27 mouse cellular contexts compared by ENCODE assay signal in genomic region chr1:69549987-69550386, GRCm38 (mm10).
"Had no signal": no experiment of that assay in that cellular context is flagged by ENCODE, and none has a peak within 500 bp of the region (broad histone marks: within the 10 kb centered on the region; RNA-seq: fewer than 3 reads in every experiment).

No protein-coding gene starts in this region.

- H3K27me3 ChIP-seq: limb, embryonic 12.5 days; limb, embryonic 13.5 days; limb, embryonic 15.5 days; liver, embryonic 12.5 days; liver, embryonic 13.5 days; liver, embryonic 15.5 days; lung, embryonic 15.5 days; megakaryocyte, embryonic 14.5 days; midbrain, embryonic 12.5 days; midbrain, embryonic 13.5 days; midbrain, embryonic 15.5 days had no signal

- DNase-seq: left cerebral cortex, postnatal 4 days; liver; liver, embryonic 13.5 days; liver, postnatal 0 days; lung, adult 18-20 months; lung, adult 2 months; lung, embryonic 14.5 days; lung, postnatal 10 days; lung, postnatal 14 days; lung, postnatal 36 days; lung, postnatal 4 days; midbrain, embryonic 14.5 days had no signal

- H3K27ac ChIP-seq: limb, embryonic 10.5 days; limb, embryonic 12.5 days; limb, embryonic 13.5 days; limb, embryonic 15.5 days; liver, embryonic 12.5 days; liver, embryonic 13.5 days; liver, embryonic 14.5 days; liver, embryonic 15.5 days; lung, embryonic 15.5 days; macrophage; midbrain, embryonic 10.5 days; midbrain, embryonic 12.5 days; midbrain, embryonic 13.5 days; midbrain, embryonic 15.5 days had no signal

- H3K9ac ChIP-seq: limb, embryonic 12.5 days; limb, embryonic 13.5 days; limb, embryonic 15.5 days; liver, embryonic 12.5 days; liver, embryonic 13.5 days; liver, embryonic 14.5 days; liver, embryonic 15.5 days; liver, postnatal 0 days; lung, embryonic 14.5 days; lung, embryonic 15.5 days; midbrain, embryonic 12.5 days; midbrain, embryonic 13.5 days; midbrain, embryonic 15.5 days had no signal

- H3K4me1 ChIP-seq: limb, embryonic 10.5 days; limb, embryonic 12.5 days; limb, embryonic 13.5 days; limb, embryonic 15.5 days; lung, embryonic 15.5 days; midbrain, embryonic 12.5 days; midbrain, embryonic 13.5 days; midbrain, embryonic 15.5 days had no signal

- H3K36me3 ChIP-seq: limb, embryonic 10.5 days; limb, embryonic 12.5 days; limb, embryonic 13.5 days; limb, embryonic 15.5 days; liver, embryonic 12.5 days; liver, embryonic 13.5 days; liver, embryonic 15.5 days; lung, embryonic 15.5 days; midbrain, embryonic 10.5 days; midbrain, embryonic 12.5 days; midbrain, embryonic 13.5 days; midbrain, embryonic 15.5 days had no signal

- H3K4me3 ChIP-seq: limb, embryonic 10.5 days; limb, embryonic 12.5 days; limb, embryonic 13.5 days; limb, embryonic 15.5 days; liver, embryonic 12.5 days; liver, embryonic 13.5 days; liver, embryonic 15.5 days; lung, embryonic 15.5 days; megakaryocyte, embryonic 14.5 days; midbrain, embryonic 10.5 days; midbrain, embryonic 12.5 days; midbrain, embryonic 13.5 days; midbrain, embryonic 15.5 days; myocyte had no signal

- H3K9me3 ChIP-seq: limb, embryonic 10.5 days; limb, embryonic 12.5 days; limb, embryonic 13.5 days; limb, embryonic 15.5 days; liver, embryonic 12.5 days; liver, embryonic 13.5 days; liver, embryonic 15.5 days; lung, embryonic 15.5 days; megakaryocyte, embryonic 14.5 days; midbrain, embryonic 10.5 days; midbrain, embryonic 12.5 days; midbrain, embryonic 13.5 days; midbrain, embryonic 15.5 days had no signal
